Mouse (Mus musculus): Measurements from ENCODE around the gene 4930432M17Rik. TPM values are rescaled to one million over a fixed set of nuclear protein-coding genes. Genes with fewer than 3 reads are reported as not detected.
A peak's percentile ranks its signal among the peaks of the same experiment; 100 is the strongest.

Gene 4930432M17Rik
- total and polyA plus RNA-seq, 2 experiments from 2014 or later = not detected

GRCm38 (mm10) chr3:121720801-121721690 lies 50.5 kb downstream of the 4930432M17Rik start:
- Histone ChIP-seq H3K9ac (replicated peaks; ENCODE audit: low read length, poor library complexity, severe bottlenecking) (no peak overlapping the region), H3K4me1 (ENCODE audit: insufficient read depth, low read length) (peaks cover 3% of the 10 kb centered on the region; the same call in 1 of the 2 replicates), H3K36me3 (ENCODE audit: insufficient read depth, low read length) (no peaks in the 10 kb centered on the region), H3K27ac (ENCODE audit: low read depth, low read length) (no peak overlapping the region), H3K9me3 (ENCODE audit: low read length) (no peaks in the 10 kb centered on the region), H3K4me3 (ENCODE audit: low read depth, low read length) (no peak overlapping the region), H3K4me2 (ENCODE audit: low read depth, low read length, poor library complexity, severe bottlenecking) (peak overlapping the region; percentile 6), H3K27me3 (ENCODE audit: insufficient read depth, low read length) (no peaks in the 10 kb centered on the region)
- DNase-seq (ENCODE audit: low spot score) (peak; percentile 14), ATAC-seq (ENCODE audit: low FRiP score) (no peak)
- TF ChIP-seq CTCF (IDR thresholded peaks at IDR 0.05) = no peak
- WGBS = 38% methylated on average over 14 of the region's 14 CpGs

- Histone ChIP-seq H3K27me3 (ENCODE audit: insufficient read depth, low read length) (no peaks in the 10 kb centered on the region), H3K9me3 (ENCODE audit: low read length) (no peaks in the 10 kb centered on the region), H3K4me1 (ENCODE audit: insufficient read depth, low read length) (peaks cover 3% of the 10 kb centered on the region; the same call in 1 of the 2 replicates), H3K36me3 (ENCODE audit: insufficient read depth, low read length) (no peaks in the 10 kb centered on the region), H3K9ac (replicated peaks; ENCODE audit: low read length, poor library complexity, severe bottlenecking) (no peak overlapping the region), H3K4me3 (ENCODE audit: low read depth, low read length) (no peak overlapping the region), H3K4me2 (ENCODE audit: low read depth, low read length, poor library complexity, severe bottlenecking) (peak overlapping the region; percentile 6; the same call in 1 of the 2 replicates), H3K27ac (ENCODE audit: low read depth, low read length) (0 out of 2 replicates have a peak overlapping the region, but pooled peaks have one; percentile 26)
- TF ChIP-seq CTCF (IDR thresholded peaks at IDR 0.05) = no peak
- DNase-seq (ENCODE audit: low spot score) (no peak), ATAC-seq (ENCODE audit: low FRiP score) (no peak)
- WGBS = 53% methylated on average over 7 of the region's 7 CpGs
Measured at GRCm38 (mm10) chr3:121721691-121722070, 51.1 kb downstream of the 4930432M17Rik start.

- Histone ChIP-seq H3K27ac (ENCODE audit: low read depth, low read length) (peak within 1 kb of the TSS; percentile 68), H3K9me3 (ENCODE audit: low read length) (no peaks in the 10 kb centered on the region), H3K4me2 (ENCODE audit: low read depth, low read length, poor library complexity, severe bottlenecking) (peak within 1 kb of the TSS; percentile 71), H3K36me3 (ENCODE audit: insufficient read depth, low read length) (no peaks in the 10 kb centered on the region), H3K27me3 (ENCODE audit: insufficient read depth, low read length) (no peaks in the 10 kb centered on the region), H3K9ac (replicated peaks; ENCODE audit: low read length, poor library complexity, severe bottlenecking) (peak within 1 kb of the TSS; percentile 75), H3K4me1 (ENCODE audit: insufficient read depth, low read length) (peaks cover 3% of the 10 kb centered on the region; the same call in 1 of the 2 replicates), H3K4me3 (ENCODE audit: low read depth, low read length) (peak within 1 kb of the TSS; percentile 70)
- DNase-seq (ENCODE audit: low spot score) (peak; percentile 83), ATAC-seq (ENCODE audit: low FRiP score) (peak; percentile 85)
- TF ChIP-seq CTCF (IDR thresholded peaks at IDR 0.05) = peak; percentile 79
- WGBS = under 1% methylated on average over 57 of the region's 73 CpGs
Measured at GRCm38 (mm10) chr3:121722971-121723844, 52.6 kb downstream of the 4930432M17Rik start, which contains the start of gene F3. TSS of gene F3 (plus strand) at chr3:121723537.

DNA sequence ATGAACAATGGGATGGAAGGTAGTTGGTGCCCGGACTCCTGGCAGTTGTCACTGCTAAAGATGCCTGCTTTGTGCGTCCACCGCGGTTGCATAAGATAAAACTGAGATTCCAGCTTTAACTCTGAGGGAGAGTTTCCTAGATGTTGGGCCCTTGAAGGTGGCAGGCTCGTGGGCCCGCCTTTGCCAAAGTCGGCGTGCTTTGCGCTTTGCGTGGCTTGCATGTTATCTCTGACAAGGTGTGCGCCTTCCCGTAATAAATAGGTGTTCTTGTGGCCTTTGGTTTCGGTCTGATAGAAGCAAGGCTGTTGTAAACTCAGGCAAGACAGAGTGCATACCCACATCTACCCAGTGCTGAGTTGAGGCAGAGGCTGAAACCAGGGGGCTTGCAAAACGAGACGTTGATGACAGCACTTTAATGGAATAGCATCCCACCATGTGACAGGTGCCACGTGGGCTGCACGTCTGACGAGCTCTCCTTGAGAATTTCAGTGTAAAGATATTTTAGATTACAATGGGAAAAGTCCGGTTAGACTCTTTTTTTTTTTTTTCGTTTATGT lies 53.5 kb downstream of the 4930432M17Rik start:
- H3K27me3 ChIP-seq (ENCODE audit: insufficient read depth, low read length) = no peaks in the 10 kb centered on the region
- 3% methylated on average over 20 of the region's 20 CpGs for WGBS

DNA sequence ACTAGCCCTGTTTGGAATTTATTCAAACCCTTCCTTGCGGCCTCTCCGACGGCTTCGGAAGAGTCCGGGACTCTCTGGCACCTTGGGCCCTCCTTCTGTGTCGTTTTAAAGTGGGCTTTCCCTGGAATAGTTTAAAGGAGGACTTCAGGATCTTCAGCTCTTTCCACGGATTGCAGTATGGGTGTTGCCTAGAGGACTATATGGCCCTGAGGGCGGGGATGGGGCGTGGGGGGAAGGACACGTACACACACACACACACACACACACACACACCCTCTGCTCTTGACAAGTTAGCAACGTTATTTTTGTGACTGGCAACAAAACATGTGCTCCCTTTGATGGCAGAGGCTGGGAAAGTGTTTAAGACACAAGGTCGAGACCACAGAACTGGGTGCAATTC lies 54.0 kb downstream of the 4930432M17Rik start:
- Histone ChIP-seq H3K4me1 (ENCODE audit: insufficient read depth, low read length) (peaks cover 3% of the 10 kb centered on the region; the same call in 1 of the 2 replicates), H3K36me3 (ENCODE audit: insufficient read depth, low read length) (no peaks in the 10 kb centered on the region; the same call in 1 of the 2 replicates), H3K9ac (replicated peaks; ENCODE audit: low read length, poor library complexity, severe bottlenecking) (peak overlapping the region; percentile 19; the same call in 1 of the 2 replicates), H3K27me3 (ENCODE audit: insufficient read depth, low read length) (no peaks in the 10 kb centered on the region), H3K4me3 (ENCODE audit: low read depth, low read length) (peak overlapping the region; percentile 70), H3K4me2 (ENCODE audit: low read depth, low read length, poor library complexity, severe bottlenecking) (peak overlapping the region; percentile 71), H3K27ac (ENCODE audit: low read depth, low read length) (no peak overlapping the region), H3K9me3 (ENCODE audit: low read length) (no peaks in the 10 kb centered on the region)
- WGBS = 38% methylated on average over 12 of the region's 12 CpGs
- ATAC-seq (ENCODE audit: low FRiP score) = no peak
- DNase-seq (ENCODE audit: low spot score) = no peak
- TF ChIP-seq CTCF (IDR thresholded peaks at IDR 0.05) = no peak

More for the DNA sequence above, 53.5 kb downstream of the 4930432M17Rik start:
- TF ChIP-seq CTCF (IDR thresholded peaks at IDR 0.05) = no peak
- Histone ChIP-seq H3K4me3 (ENCODE audit: low read depth, low read length) (peak overlapping the region; percentile 70), H3K36me3 (ENCODE audit: insufficient read depth, low read length) (no peaks in the 10 kb centered on the region), H3K27ac (ENCODE audit: low read depth, low read length) (peak overlapping the region; percentile 68), H3K4me2 (ENCODE audit: low read depth, low read length, poor library complexity, severe bottlenecking) (peak overlapping the region; percentile 71), H3K4me1 (ENCODE audit: insufficient read depth, low read length) (peaks cover 3% of the 10 kb centered on the region; the same call in 1 of the 2 replicates), H3K9me3 (ENCODE audit: low read length) (no peaks in the 10 kb centered on the region), H3K9ac (replicated peaks; ENCODE audit: low read length, poor library complexity, severe bottlenecking) (peak overlapping the region; percentile 75)
- ATAC-seq (ENCODE audit: low FRiP score) (peak; percentile 78; the same call in 1 of the 2 replicates), DNase-seq (ENCODE audit: low spot score) (peak; percentile 57)
